Mouse (Mus musculus) cerebellum, adult 2 months (tissue): ENCODE results near the gene Uqcc1.

Experiments used
- CTCF ChIP-seq: fragments of 200-500 bp; IDR thresholded peaks from 2 replicates; pipeline ENCODE4 v1.5.1; 2011; ENCODE audit warnings: low read depth, mild to moderate bottlenecking, control low read depth, low read length, moderate library complexity, borderline replicate concordance; ENCODE audit not compliant: insufficient read depth
- POLR2A ChIP-seq: fragments of 200-500 bp; IDR thresholded peaks from 2 replicates; pipeline ENCODE4 v1.6.1; 2011; ENCODE audit warnings: low read length, control low read depth, borderline replicate concordance; ENCODE audit not compliant: insufficient read depth

DNA sequence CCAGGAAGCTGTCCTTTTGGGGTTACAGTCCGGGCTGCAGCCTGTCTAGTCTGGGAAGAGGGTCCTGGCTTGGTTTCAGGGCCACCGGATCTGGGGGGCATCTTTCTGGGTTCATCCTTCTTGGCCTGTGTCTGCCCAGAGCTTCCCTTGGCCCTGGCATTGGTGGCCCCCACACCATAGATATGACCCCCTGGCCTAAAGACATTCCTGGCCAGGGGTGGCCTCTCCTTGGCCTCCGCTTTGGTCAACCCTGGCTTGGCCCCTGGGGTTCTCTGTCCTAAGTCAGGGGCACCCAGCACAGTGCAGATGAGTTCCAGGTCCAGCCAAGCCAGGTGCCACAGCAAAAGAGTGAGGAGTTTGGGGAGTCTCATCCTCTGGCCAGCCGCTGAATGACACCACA, 14.6 kb upstream of the Uqcc1 start:
- TF ChIP-seq POLR2A, result no peak
- no peak for TF ChIP-seq CTCF
